Mouse (Mus musculus) limb, embryonic 14.5 days (tissue): ENCODE measurements at regions not wholly inside any gene's neighbourhood (a gene's known extent, or its start where the extent isn't known, plus 50 kb on each side); places are given as distances from the start of the nearest gene placed in this dataset.

Experiments
- ATAC-seq: fragments of 200-750 bp; cut with Nextera tagmentation; 2 replicates; pipeline ENCODE4 v1.8.0; 2017; ENCODE audit warnings: low read depth, moderate number of reproducible peaks, moderate TSS enrichment; ENCODE audit not compliant: low FRiP score
- DNase-seq: peaks from one replicate; pipeline ENCODE4 v3.0.0-alpha.2; 2015; ENCODE audit warnings: low spot score
- H3K27ac ChIP-seq: fragments of 300-500 bp; sonication (generic); replicated peaks from 2 replicates; pipeline ENCODE4 v1.5.1; 2014; ENCODE audit warnings: low read depth, mild to moderate bottlenecking, low read length, moderate library complexity, mixed read lengths
- H3K27me3 ChIP-seq: fragments of 300-500 bp; sonication (generic); 2 replicates; pipeline ENCODE4 v1.6.1; 2014; ENCODE audit warnings: low read length, mixed read lengths; ENCODE audit not compliant: control insufficient read depth, insufficient read depth
- H3K36me3 ChIP-seq: fragments of 300-500 bp; sonication (generic); 2 replicates; pipeline ENCODE4 v1.6.1; 2014; ENCODE audit warnings: mild to moderate bottlenecking, low read length, moderate library complexity, mixed read lengths; ENCODE audit not compliant: control insufficient read depth, insufficient read depth
- H3K4me1 ChIP-seq: fragments of 300-500 bp; sonication (generic); 2 replicates; pipeline ENCODE4 v1.6.1; 2014; ENCODE audit warnings: antibody characterized with exemption, low read length, mixed read lengths; ENCODE audit not compliant: control insufficient read depth, insufficient read depth
- H3K4me2 ChIP-seq: fragments of 300-500 bp; sonication (generic); replicated peaks from 2 replicates; pipeline ENCODE4 v1.6.1; 2014; ENCODE audit warnings: low read depth, mild to moderate bottlenecking, low read length, moderate library complexity; ENCODE audit not compliant: severe bottlenecking
- H3K4me3 ChIP-seq: fragments of 300-500 bp; sonication (generic); replicated peaks from 2 replicates; pipeline ENCODE4 v1.5.1; 2014; ENCODE audit warnings: low read length
- H3K9ac ChIP-seq: fragments of 300-500 bp; sonication (generic); 2 replicates; pipeline ENCODE4 v1.6.1; 2014; ENCODE audit warnings: mild to moderate bottlenecking, low read depth, low read length, moderate library complexity; ENCODE audit not compliant: severe bottlenecking
- H3K9me3 ChIP-seq: fragments of 300-500 bp; sonication (generic); 2 replicates; pipeline ENCODE4 v1.6.1; 2016; ENCODE audit warnings: low read length; ENCODE audit not compliant: control insufficient read depth
- POLR2A ChIP-seq: fragments of 200-500 bp; IDR thresholded peaks from 2 replicates; pipeline ENCODE4 v1.8.0; 2012; ENCODE audit warnings: inconsistent platforms, mild to moderate bottlenecking, moderate library complexity, borderline replicate concordance; ENCODE audit not compliant: insufficient read depth, insufficient read length; ENCODE audit errors: extremely low read depth
- WGBS: fragments of 180-500 bp; shearing (Covaris S2); extraction: QIAGEN DNeasy Blood & Tissue Kit; methylation state at CpG from one replicate; pipeline ENCODE4 v1.1.7; 2014; 5-methylcytosine and 5-hydroxymethylcytosine counted together

GRCm38 (mm10) chr12:31143266-31143665, 69.6 kb downstream of the Fam110c start:
- DNase-seq (no peak), ATAC-seq (no peak)
- TF ChIP-seq POLR2A, result no peak
- H3K4me3 ChIP-seq, result no peak overlapping the region
- no peak overlapping the region for H3K9ac ChIP-seq
- no peaks in the 10 kb centered on the region for H3K4me1 ChIP-seq
- no peak overlapping the region for H3K4me2 ChIP-seq
- no peak overlapping the region for H3K27ac ChIP-seq
- H3K27me3 ChIP-seq, result no peaks in the 10 kb centered on the region
- no peaks in the 10 kb centered on the region for H3K9me3 ChIP-seq
- WGBS, result 81% methylated on average over 6 of the region's 6 CpGs
- no peaks in the 10 kb centered on the region for H3K36me3 ChIP-seq

GRCm38 (mm10) chr12:31145032-31145781, 71.5 kb downstream of the Fam110c start:
- no peak overlapping the region for H3K27ac ChIP-seq
- H3K9ac ChIP-seq, result no peak overlapping the region
- H3K27me3 ChIP-seq, result no peaks in the 10 kb centered on the region
- H3K4me2 ChIP-seq, result no peak overlapping the region
- DNase-seq (no peak), ATAC-seq (no peak)
- no peaks in the 10 kb centered on the region for H3K4me1 ChIP-seq
- H3K36me3 ChIP-seq, result no peaks in the 10 kb centered on the region
- H3K4me3 ChIP-seq, result no peak overlapping the region
- TF ChIP-seq POLR2A, result no peak
- no peaks in the 10 kb centered on the region for H3K9me3 ChIP-seq
- 56% methylated on average over 3 of the region's 3 CpGs for WGBS

- no peak overlapping the region for H3K4me2 ChIP-seq
- no peak for TF ChIP-seq POLR2A
- no peaks in the 10 kb centered on the region for H3K9me3 ChIP-seq
- H3K27me3 ChIP-seq, result no peaks in the 10 kb centered on the region
- ATAC-seq (no peak), DNase-seq (no peak)
- no peak overlapping the region for H3K4me3 ChIP-seq
- H3K36me3 ChIP-seq, result no peaks in the 10 kb centered on the region
- H3K27ac ChIP-seq, result no peak overlapping the region
- no peaks in the 10 kb centered on the region for H3K4me1 ChIP-seq
- 61% methylated on average over 11 of the region's 11 CpGs for WGBS
- no peak overlapping the region for H3K9ac ChIP-seq
Observed at GRCm38 (mm10) chr12:31148417-31149356, 75.0 kb downstream of the Fam110c start.

GRCm38 (mm10) chr12:31153720-31154119, 80.1 kb downstream of the Fam110c start:
- Histone ChIP-seq H3K4me2 (no peak overlapping the region), H3K9me3 (no peaks in the 10 kb centered on the region), H3K27me3 (no peaks in the 10 kb centered on the region), H3K4me3 (no peak overlapping the region), H3K4me1 (no peaks in the 10 kb centered on the region), H3K27ac (no peak overlapping the region), H3K36me3 (no peaks in the 10 kb centered on the region), H3K9ac (no peak overlapping the region)
- DNase-seq (no peak), ATAC-seq (no peak)
- WGBS, result 57% methylated on average over 2 of the region's 2 CpGs
- TF ChIP-seq POLR2A, result no peak

- no peaks in the 10 kb centered on the region for H3K4me1 ChIP-seq
- no peaks in the 10 kb centered on the region for H3K27me3 ChIP-seq
- no peak overlapping the region for H3K4me2 ChIP-seq
- WGBS, result 68% methylated on average over 5 of the region's 5 CpGs
- H3K9me3 ChIP-seq, result no peaks in the 10 kb centered on the region
- no peak for ATAC-seq
- no peak for TF ChIP-seq POLR2A
- no peak overlapping the region for H3K4me3 ChIP-seq
- H3K27ac ChIP-seq, result no peak overlapping the region
- H3K36me3 ChIP-seq, result no peaks in the 10 kb centered on the region
- H3K9ac ChIP-seq, result no peak overlapping the region
- DNase-seq, result no peak
Observed at GRCm38 (mm10) chr12:31154608-31155011, 80.9 kb downstream of the Fam110c start.
